In the genomic region with DNA sequence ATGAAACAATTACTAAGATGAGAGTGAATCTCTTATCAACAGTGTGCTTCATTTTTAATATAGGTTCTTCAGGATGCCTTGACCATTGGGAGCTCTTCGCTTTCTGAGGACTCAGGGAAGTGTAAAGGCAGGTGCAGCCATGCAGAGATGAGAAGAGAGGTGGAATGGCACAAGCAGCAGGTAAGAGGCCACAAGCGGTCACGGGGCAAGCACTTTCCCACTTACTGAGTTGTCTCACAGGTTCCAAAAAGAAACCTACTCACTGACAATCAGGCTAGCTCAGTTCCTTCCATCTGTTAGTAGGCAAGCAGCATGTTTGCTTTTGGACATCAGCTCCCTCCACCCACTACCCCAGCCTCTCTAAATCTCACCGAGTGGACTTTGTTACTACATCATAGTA, we compare ENCODE assay signal across 24 mouse cellular contexts.
DNase-seq lines count a peak whose midpoint lies in the region; ATAC-seq and TF ChIP-seq lines count a peak whose summit lies in the region.
"Had no signal": no experiment of that assay in that cellular context is flagged by ENCODE, and none has a peak within 500 bp of the region (broad histone marks: within the 10 kb centered on the region; RNA-seq: fewer than 3 reads in every experiment).

No protein-coding gene starts in this region.

- no peak overlapping the region for H3K4me3 ChIP-seq in lung, embryonic 14.5 days (ENCODE audit: low read depth, low read length)
- H3K4me3 ChIP-seq in lung, postnatal 0 days (ENCODE audit: low read depth, low read length), result no peak overlapping the region
- H3K4me3 ChIP-seq: gastrocnemius, adult 2 months; heart, adult 2 months; heart, embryonic 10.5 days; heart, embryonic 13.5 days; hindbrain, embryonic 12.5 days; hindbrain, embryonic 15.5 days had no signal

- H3K9ac ChIP-seq in lung, embryonic 14.5 days, result no peak overlapping the region
- no peak overlapping the region for H3K9ac ChIP-seq in lung, postnatal 0 days (replicated peaks; ENCODE audit: low read depth)
- H3K9ac ChIP-seq: forebrain, postnatal 0 days; heart, embryonic 13.5 days; hindbrain, embryonic 12.5 days; hindbrain, embryonic 15.5 days had no signal

- DNase-seq in heart, adult 11 months, result peak; percentile 53
- DNase-seq in heart, postnatal 14 days, result no peak
- DNase-seq in lung, embryonic 14.5 days, result no peak
- DNase-seq in lung, postnatal 0 days (ENCODE audit: low spot score), result no peak
- peak; percentile 69 for DNase-seq in lung, postnatal 36 days
- no peak for DNase-seq in left cerebral cortex, adult 18-20 months (ENCODE audit: low spot score in 2 of 2)
- no peak for DNase-seq in spleen, postnatal 14 days (ENCODE audit: low spot score in 2 of 2)
- no peak for DNase-seq in yolk sac, embryonic 10.5 days (ENCODE audit: low spot score)
- DNase-seq: adrenal gland, adult 8-10 months; adrenal gland, postnatal 25 days; cerebellum, adult 11-12 months; cerebellum, adult 8-10 months; cerebellum, postnatal 10 days; cerebellum, postnatal 36 days; forebrain, postnatal 0 days; gastrocnemius, adult 2 months; gastrocnemius, postnatal 14 days; heart, adult 2 months had no signal

- H3K4me2 ChIP-seq in lung, embryonic 14.5 days, result no peak overlapping the region
- H3K4me2 ChIP-seq in lung, postnatal 0 days (replicated peaks; ENCODE audit: low read depth, low read length), result no peak overlapping the region
- H3K4me2 ChIP-seq: heart, embryonic 13.5 days; hindbrain, embryonic 12.5 days; hindbrain, embryonic 15.5 days had no signal

- intact Hi-C loops in heart, postnatal 14 days (cut with DNase I), result no loop called here

- no peak for TF ChIP-seq EP300 in lung, postnatal 0 days (IDR thresholded peaks at IDR 0.05)

- H3K27ac ChIP-seq in lung, embryonic 14.5 days (ENCODE audit: low read depth), result peak overlapping the region; percentile 58
- peak overlapping the region; percentile 64 for H3K27ac ChIP-seq in lung, postnatal 0 days (ENCODE audit: low read length)
- H3K27ac ChIP-seq: gastrocnemius, adult 2 months; heart, adult 2 months; heart, embryonic 10.5 days; heart, embryonic 13.5 days; hindbrain, embryonic 12.5 days; hindbrain, embryonic 15.5 days had no signal

- no peak for TF ChIP-seq CTCF in lung, embryonic 14.5 days (IDR thresholded peaks at IDR 0.05; ENCODE audit: low read depth)
- no peak for TF ChIP-seq CTCF in lung, postnatal 0 days (IDR thresholded peaks at IDR 0.05)

- no peaks in the 10 kb centered on the region for H3K9me3 ChIP-seq in lung, embryonic 14.5 days (ENCODE audit: low read depth, low read length)
- no peaks in the 10 kb centered on the region for H3K9me3 ChIP-seq in lung, postnatal 0 days (ENCODE audit: low read length)
- H3K9me3 ChIP-seq: heart, embryonic 10.5 days; heart, embryonic 13.5 days; hindbrain, embryonic 12.5 days; hindbrain, embryonic 15.5 days had no signal

- no peaks in the 10 kb centered on the region for H3K36me3 ChIP-seq in lung, embryonic 14.5 days (ENCODE audit: insufficient read depth)
- H3K36me3 ChIP-seq in lung, postnatal 0 days (ENCODE audit: insufficient read depth, low read length), result no peaks in the 10 kb centered on the region
- H3K36me3 ChIP-seq: heart, embryonic 10.5 days; heart, embryonic 13.5 days; hindbrain, embryonic 12.5 days; hindbrain, embryonic 15.5 days had no signal

- WGBS in lung, embryonic 14.5 days, result 67% methylated on average over 4 of the region's 4 CpGs
- WGBS in lung, postnatal 0 days, result 47% methylated on average over 4 of the region's 4 CpGs

- H3K4me1 ChIP-seq in lung, embryonic 14.5 days (ENCODE audit: insufficient read depth), result no peaks in the 10 kb centered on the region; the same call in 1 of the 2 replicates
- no peaks in the 10 kb centered on the region; the same call in 1 of the 2 replicates for H3K4me1 ChIP-seq in lung, postnatal 0 days (ENCODE audit: insufficient read depth, low read depth, low read length)
- H3K4me1 ChIP-seq: heart, embryonic 10.5 days; hindbrain, embryonic 12.5 days; hindbrain, embryonic 15.5 days had no signal

- ATAC-seq in lung, embryonic 14.5 days (ENCODE audit: insufficient read depth), result no peak
- no peak for ATAC-seq in lung, postnatal 0 days
- ATAC-seq: activated CD4-positive, CD25-positive, alpha-beta regulatory T cell, adult 4 months; forebrain, embryonic 14.5 days; forebrain, postnatal 0 days had no signal

- H3K27me3 ChIP-seq in lung, embryonic 14.5 days (ENCODE audit: insufficient read depth, low read length), result no peaks in the 10 kb centered on the region
- H3K27me3 ChIP-seq in lung, postnatal 0 days (replicated peaks; ENCODE audit: insufficient read depth, low read length), result no peaks in the 10 kb centered on the region
- H3K27me3 ChIP-seq: heart, embryonic 13.5 days; hindbrain, embryonic 12.5 days; hindbrain, embryonic 15.5 days had no signal

Comparison
In these comparisons a context has a peak if more than half of its experiments do, and no peak if none do; other contexts are left out.
1. DNase-seq: peak in heart, adult 11 months (single experiment) and lung, postnatal 36 days (single experiment); none in heart, postnatal 14 days (0 of 2), lung, embryonic 14.5 days (single experiment), lung, postnatal 0 days (single experiment), left cerebral cortex, adult 18-20 months (0 of 2), spleen, postnatal 14 days (0 of 2) and yolk sac, embryonic 10.5 days (single experiment).